Mouse (Mus musculus): ENCODE results near the gene Cyp19a1.

DNA sequence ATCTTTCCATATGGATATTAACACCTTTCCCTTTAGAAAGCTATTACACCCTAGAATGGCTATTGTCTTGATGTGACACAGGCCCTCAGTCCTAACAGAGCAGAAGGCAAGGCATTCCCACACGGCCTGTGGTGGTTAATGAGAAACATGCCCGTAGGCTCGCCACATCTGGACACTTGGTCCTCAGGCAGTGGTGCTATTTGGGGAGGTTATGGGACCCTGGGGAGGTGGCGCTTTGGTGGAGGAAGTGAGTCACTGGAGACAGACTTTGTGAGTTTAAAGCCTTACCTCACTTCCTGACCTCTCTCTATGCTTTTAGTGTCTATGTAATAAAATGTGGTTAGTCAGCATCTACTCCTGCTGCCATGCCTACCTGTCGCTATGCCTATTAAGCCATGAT is 114.2 kb downstream of the Cyp19a1 start:
- TF ChIP-seq POLR2A (IDR thresholded peaks at IDR 0.05; ENCODE audit: insufficient read depth, low read depth, low read length) (no peak), CTCF (IDR thresholded peaks at IDR 0.05; ENCODE audit: insufficient read depth, low read depth, low read length) (no peak)
